Mouse (Mus musculus) lung, embryonic 15.5 days (tissue): ENCODE data around the gene Amigo3. TPM values are rescaled to one million over a fixed set of nuclear protein-coding genes. Genes with fewer than 3 reads are reported as not detected.
A peak's percentile ranks its signal among the peaks of the same experiment; 100 is the strongest.
"Not testable (repeated sequence)": the region's sequence is repeated elsewhere in the genome, so short reads cannot be mapped to it uniquely, and the experiment has no call there.

Experiments used
- ATAC-seq: fragments of 200-750 bp; cut with Nextera tagmentation; 2 replicates; pipeline ENCODE4 v1.8.0; 2017; ENCODE audit warnings: moderate number of reproducible peaks, borderline replicate concordance; ENCODE audit not compliant: low FRiP score, low TSS enrichment; ENCODE audit errors: extremely low read depth
- H3K27ac ChIP-seq: fragments of 300-500 bp; sonication (generic); 2 replicates; pipeline ENCODE4 v1.5.1; 2015; ENCODE audit warnings: moderate library complexity, mild to moderate bottlenecking, inconsistent platforms
- H3K27me3 ChIP-seq: fragments of 300-500 bp; sonication (generic); 2 replicates; pipeline ENCODE4 v1.6.1; 2015; ENCODE audit warnings: inconsistent platforms
- H3K36me3 ChIP-seq: fragments of 300-500 bp; sonication (generic); 2 replicates; pipeline ENCODE4 v1.6.1; 2015; ENCODE audit warnings: inconsistent platforms
- H3K4me1 ChIP-seq: fragments of 300-500 bp; sonication (generic); 2 replicates; pipeline ENCODE4 v1.6.1; 2015; ENCODE audit warnings: inconsistent platforms
- H3K4me2 ChIP-seq: fragments of 300-500 bp; sonication (generic); 2 replicates; pipeline ENCODE4 v1.6.1; 2015; ENCODE audit warnings: inconsistent platforms, mild to moderate bottlenecking, moderate library complexity
- H3K4me3 ChIP-seq: fragments of 300-500 bp; sonication (generic); 2 replicates; pipeline ENCODE4 v1.5.1; 2015; ENCODE audit warnings: mild to moderate bottlenecking, inconsistent platforms
- H3K9ac ChIP-seq: fragments of 300-500 bp; sonication (generic); 2 replicates; pipeline ENCODE4 v1.6.1; 2015; ENCODE audit warnings: inconsistent platforms
- H3K9me3 ChIP-seq: fragments of 300-500 bp; sonication (generic); 2 replicates; pipeline ENCODE4 v1.6.1; 2016; ENCODE audit warnings: inconsistent platforms
- WGBS: fragments of 180-500 bp; shearing (Covaris S2); methylation state at CpG from one replicate; pipeline ENCODE4 v1.1.7; 2015; 5-methylcytosine and 5-hydroxymethylcytosine counted together
- polyA plus RNA-seq: library from polyadenylated mRNA; unstranded; fragments of >200 nt; fragmentation: Nextera tagmentation; extraction: Ambion mirVana; gene quantifications from 2 replicates; pipeline ENCODE4 v1.2.1, GENCODE M21; 2015

Gene Amigo3
- 2.5 and 2.9 TPM in 2 replicates for polyA plus RNA-seq

- peaks cover 30% of the 10 kb centered on the region for H3K4me1 ChIP-seq
- no peak within 1 kb of the TSS for H3K4me3 ChIP-seq
- 52% methylated on average over 20 of the region's 20 CpGs for WGBS
- peaks cover 32% of the 10 kb centered on the region for H3K36me3 ChIP-seq
- 0 out of 2 replicates have a peak within 1 kb of the TSS, but pooled peaks have one; percentile 1 for H3K9ac ChIP-seq
- H3K9me3 ChIP-seq = no peaks in the 10 kb centered on the region
- peak within 1 kb of the TSS; percentile 5; the same call in 1 of the 2 replicates for H3K27ac ChIP-seq
- peak within 1 kb of the TSS; percentile 37 for H3K4me2 ChIP-seq
- H3K27me3 ChIP-seq = no peaks in the 10 kb centered on the region
- ATAC-seq = peak; percentile 60
Observed at GRCm38 (mm10) chr9:108052885-108053664, at the start of gene Amigo3. Amigo3 (plus strand) TSS chr9:108053159.

- Histone ChIP-seq H3K4me2 (peak overlapping the region; percentile 62), H3K36me3 (no peaks in the 10 kb centered on the region; the same call in 1 of the 2 replicates), H3K4me1 (peaks cover 13% of the 10 kb centered on the region), H3K9ac (peak overlapping the region; percentile 98), H3K27ac (peak overlapping the region; percentile 91; the same call in 1 of the 2 replicates), H3K9me3 (no peaks in the 10 kb centered on the region), H3K4me3 (peak overlapping the region; percentile 94), H3K27me3 (no peaks in the 10 kb centered on the region)
- WGBS = 13% methylated on average over 8 of the region's 8 CpGs
- no peak for ATAC-seq
Observed at GRCm38 (mm10) chr9:108003531-108003890, 49.4 kb upstream of the Amigo3 start.

GRCm38 (mm10) chr9:108008041-108008440 lies 44.9 kb upstream of the Amigo3 start:
- Histone ChIP-seq H3K9me3 (no peaks in the 10 kb centered on the region), H3K4me1 (peaks cover 18% of the 10 kb centered on the region), H3K4me2 (no peak overlapping the region), H3K9ac (no peak overlapping the region), H3K27ac (no peak overlapping the region), H3K4me3 (no peak overlapping the region), H3K36me3 (peaks cover 7% of the 10 kb centered on the region), H3K27me3 (no peaks in the 10 kb centered on the region)
- WGBS = 78% methylated on average over 5 of the region's 5 CpGs
- ATAC-seq = no peak

- no peak overlapping the region for H3K9ac ChIP-seq
- peaks cover 10% of the 10 kb centered on the region; the same call in 1 of the 2 replicates for H3K36me3 ChIP-seq
- no peak overlapping the region for H3K4me3 ChIP-seq
- 0 out of 2 replicates have a peak, but pooled peaks cover 7% of the 10 kb centered on the region for H3K4me1 ChIP-seq
- H3K4me2 ChIP-seq = no peak overlapping the region
- ATAC-seq = no peak
- no peak overlapping the region for H3K27ac ChIP-seq
- no peaks in the 10 kb centered on the region for H3K27me3 ChIP-seq
- no peaks in the 10 kb centered on the region for H3K9me3 ChIP-seq
Observed at GRCm38 (mm10) chr9:108010385-108010784, 42.6 kb upstream of the Amigo3 start.

GRCm38 (mm10) chr9:108013577-108013976 lies 39.4 kb upstream of the Amigo3 start:
- H3K9me3 ChIP-seq, H3K4me3 ChIP-seq, H3K9ac ChIP-seq, H3K4me1 ChIP-seq, H3K27me3 ChIP-seq, ATAC-seq, H3K27ac ChIP-seq, H3K4me2 ChIP-seq: not testable (repeated sequence)
- WGBS = 98% methylated on average over 2 of the region's 2 CpGs
- peaks cover 12% of the 10 kb centered on the region for H3K36me3 ChIP-seq

GRCm38 (mm10) chr9:108017127-108017526 lies 35.8 kb upstream of the Amigo3 start:
- H3K4me2 ChIP-seq = no peak overlapping the region
- 0 out of 2 replicates have a peak, but pooled peaks cover 3% of the 10 kb centered on the region for H3K4me1 ChIP-seq
- no peaks in the 10 kb centered on the region for H3K27me3 ChIP-seq
- no peak overlapping the region for H3K27ac ChIP-seq
- no peak overlapping the region for H3K4me3 ChIP-seq
- no peaks in the 10 kb centered on the region for H3K9me3 ChIP-seq
- no peak for ATAC-seq
- H3K36me3 ChIP-seq = peaks cover 12% of the 10 kb centered on the region
- WGBS = 83% methylated on average over 3 of the region's 3 CpGs
- no peak overlapping the region for H3K9ac ChIP-seq

GRCm38 (mm10) chr9:108020741-108021140 lies 32.2 kb upstream of the Amigo3 start:
- H3K9me3 ChIP-seq = no peaks in the 10 kb centered on the region
- no peak overlapping the region for H3K27ac ChIP-seq
- no peaks in the 10 kb centered on the region for H3K27me3 ChIP-seq
- ATAC-seq = no peak
- WGBS = 89% methylated on average over 1 of the region's 1 CpGs
- H3K4me3 ChIP-seq = no peak overlapping the region
- no peak overlapping the region for H3K4me2 ChIP-seq
- 0 out of 2 replicates have a peak, but pooled peaks cover 3% of the 10 kb centered on the region for H3K4me1 ChIP-seq
- no peak overlapping the region for H3K9ac ChIP-seq
- H3K36me3 ChIP-seq = peaks cover 21% of the 10 kb centered on the region

GRCm38 (mm10) chr9:108023216-108023615 lies 29.7 kb upstream of the Amigo3 start:
- no peak overlapping the region for H3K4me3 ChIP-seq
- WGBS = 89% methylated on average over 3 of the region's 3 CpGs

GRCm38 (mm10) chr9:108026584-108026983 lies 26.4 kb upstream of the Amigo3 start:
- no peak overlapping the region for H3K4me3 ChIP-seq
- no peaks in the 10 kb centered on the region for H3K4me1 ChIP-seq
- 86% methylated on average over 3 of the region's 3 CpGs for WGBS
- no peak overlapping the region for H3K4me2 ChIP-seq
- H3K9me3 ChIP-seq = no peaks in the 10 kb centered on the region
- no peak for ATAC-seq
- H3K9ac ChIP-seq = no peak overlapping the region
- no peaks in the 10 kb centered on the region for H3K27me3 ChIP-seq
- H3K36me3 ChIP-seq = peaks cover 47% of the 10 kb centered on the region
- H3K27ac ChIP-seq = no peak overlapping the region

More at GRCm38 (mm10) chr9:108023216-108023615, 29.7 kb upstream of the Amigo3 start:
- no peak for ATAC-seq
- Histone ChIP-seq H3K9ac (no peak overlapping the region), H3K4me1 (0 out of 2 replicates have a peak, but pooled peaks cover 3% of the 10 kb centered on the region), H3K36me3 (peaks cover 39% of the 10 kb centered on the region), H3K27me3 (no peaks in the 10 kb centered on the region), H3K9me3 (no peaks in the 10 kb centered on the region), H3K27ac (no peak overlapping the region), H3K4me2 (no peak overlapping the region)

GRCm38 (mm10) chr9:108027867-108028266 lies 25.1 kb upstream of the Amigo3 start:
- peaks cover 55% of the 10 kb centered on the region for H3K36me3 ChIP-seq
- no peaks in the 10 kb centered on the region for H3K4me1 ChIP-seq
- H3K4me2 ChIP-seq = no peak overlapping the region
- ATAC-seq = no peak
- no peaks in the 10 kb centered on the region for H3K9me3 ChIP-seq
- WGBS = 97% methylated on average over 3 of the region's 3 CpGs
- H3K27ac ChIP-seq = no peak overlapping the region
- no peak overlapping the region for H3K9ac ChIP-seq
- H3K27me3 ChIP-seq = no peaks in the 10 kb centered on the region
- no peak overlapping the region for H3K4me3 ChIP-seq

- H3K27ac ChIP-seq = no peak overlapping the region
- ATAC-seq = no peak
- H3K27me3 ChIP-seq = no peaks in the 10 kb centered on the region
- H3K9me3 ChIP-seq = no peaks in the 10 kb centered on the region
- H3K9ac ChIP-seq = no peak overlapping the region
- H3K4me1 ChIP-seq = no peaks in the 10 kb centered on the region
- no peak overlapping the region for H3K4me3 ChIP-seq
- no peak overlapping the region for H3K4me2 ChIP-seq
- 89% methylated on average over 5 of the region's 5 CpGs for WGBS
- H3K36me3 ChIP-seq = peaks cover 44% of the 10 kb centered on the region
Observed at GRCm38 (mm10) chr9:108032126-108032525, 20.8 kb upstream of the Amigo3 start.

- no peak for ATAC-seq
- Histone ChIP-seq H3K4me2 (no peak overlapping the region), H3K4me3 (no peak overlapping the region), H3K36me3 (peaks cover 50% of the 10 kb centered on the region), H3K9me3 (no peaks in the 10 kb centered on the region), H3K27ac (no peak overlapping the region), H3K4me1 (no peaks in the 10 kb centered on the region), H3K9ac (no peak overlapping the region), H3K27me3 (no peaks in the 10 kb centered on the region)
- 82% methylated on average over 2 of the region's 2 CpGs for WGBS
Observed at GRCm38 (mm10) chr9:108035331-108036156, 17.4 kb upstream of the Amigo3 start.
